Mouse (Mus musculus) NIH3T3 (cell line): ENCODE measurements at regions not wholly inside any gene's neighbourhood (a gene's known extent, or its start where the extent isn't known, plus 50 kb on each side); places are given as distances from the start of the nearest gene placed in this dataset.
A peak's percentile ranks its signal among the peaks of the same experiment; 100 is the strongest.

Experiments used
- DNase-seq: peaks from one replicate; pipeline ENCODE4 v3.0.0-alpha.2; 2012; ENCODE audit warnings: low read depth

- peak; percentile 82 for DNase-seq
Measured at GRCm38 (mm10) chr15:84616880-84617279, 52.5 kb upstream of the Prr5 start.

- DNase-seq, result peak; percentile 93
Measured at GRCm38 (mm10) chr15:84613536-84614527, 55.6 kb upstream of the Prr5 start.

GRCm38 (mm10) chr15:84612961-84613360 lies 55.3 kb upstream of the Rtl6 start:
- DNase-seq, result peak; percentile 25

- DNase-seq, result no peak
Measured at GRCm38 (mm10) chr15:84609825-84610442, 52.3 kb upstream of the Rtl6 start.

- no peak for DNase-seq
Measured at GRCm38 (mm10) chr15:84609063-84609462, 51.4 kb upstream of the Rtl6 start.
